Mouse (Mus musculus) forebrain, embryonic 16.5 days (tissue): ENCODE data around the gene Hadhb. TPM values are rescaled to one million over a fixed set of nuclear protein-coding genes. Genes with fewer than 3 reads are reported as not detected.

Experiments
- ATAC-seq: fragments of 200-750 bp; cut with Nextera tagmentation; 2 replicates; pipeline ENCODE4 v1.8.0; 2017; ENCODE audit warnings: mild to moderate bottlenecking, moderate library complexity
- H3K27ac ChIP-seq: fragments of 300-500 bp; sonication (generic); 2 replicates; pipeline ENCODE4 v1.5.1; 2014; ENCODE audit warnings: low read length, control low read depth
- H3K27me3 ChIP-seq: fragments of 300-500 bp; sonication (generic); replicated peaks from 2 replicates; pipeline ENCODE4 v1.6.1; 2014; ENCODE audit warnings: low read length; ENCODE audit not compliant: control insufficient read depth, insufficient read depth
- H3K36me3 ChIP-seq: fragments of 300-500 bp; sonication (generic); 2 replicates; pipeline ENCODE4 v1.6.1; 2014; ENCODE audit not compliant: control insufficient read depth, insufficient read depth
- H3K4me1 ChIP-seq: fragments of 300-500 bp; sonication (generic); replicated peaks from 2 replicates; pipeline ENCODE4 v1.6.1; 2014; ENCODE audit warnings: low read length; ENCODE audit not compliant: control insufficient read depth, insufficient read depth
- H3K4me2 ChIP-seq: fragments of 300-500 bp; sonication (generic); 2 replicates; pipeline ENCODE4 v1.6.1; 2014; ENCODE audit warnings: mild to moderate bottlenecking, low read length, control low read depth
- H3K4me3 ChIP-seq: fragments of 300-500 bp; sonication (generic); replicated peaks from 2 replicates; pipeline ENCODE4 v1.5.1; 2014; ENCODE audit warnings: mild to moderate bottlenecking, low read length, control low read depth
- H3K9ac ChIP-seq: fragments of 300-500 bp; sonication (generic); replicated peaks from 2 replicates; pipeline ENCODE4 v1.6.1; 2014; ENCODE audit warnings: low read depth, low read length, control low read depth
- H3K9me3 ChIP-seq: fragments of 300-500 bp; sonication (generic); 2 replicates; pipeline ENCODE4 v1.6.1; 2016; ENCODE audit warnings: low read length; ENCODE audit not compliant: control insufficient read depth
- WGBS: fragments of 180-500 bp; shearing (Covaris S2); extraction: QIAGEN DNeasy Blood & Tissue Kit; methylation state at CpG from one replicate; pipeline ENCODE4 v1.1.7; 2014; 5-methylcytosine and 5-hydroxymethylcytosine counted together
- polyA plus RNA-seq: library from polyadenylated mRNA; unstranded; fragments of >200 nt; fragmentation: Nextera tagmentation; extraction: Ambion mirVana; gene quantifications from 2 replicates; pipeline ENCODE4 v1.2.1, GENCODE M21; 2015

Gene Hadhb
- polyA plus RNA-seq, 1 experiment from 2014 or later: 66.5 TPM

DNA sequence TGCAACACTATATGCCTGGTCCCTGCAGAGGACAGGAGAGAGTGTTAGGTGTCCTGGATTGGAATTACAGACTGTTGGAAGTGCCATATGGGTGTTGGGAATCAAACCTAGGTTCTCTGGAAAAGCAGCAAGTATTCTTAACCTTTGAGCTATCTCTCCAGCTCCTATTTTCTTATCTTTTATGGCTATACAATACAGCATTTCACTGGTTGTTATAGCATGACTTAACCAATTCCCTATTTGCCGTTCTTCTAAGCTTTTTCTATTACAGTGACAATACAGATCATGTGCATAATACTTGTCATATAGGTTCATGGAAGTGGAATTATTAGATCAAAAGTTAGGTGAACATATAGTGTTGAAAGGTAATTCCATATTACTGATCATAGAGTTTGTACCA lies 6.8 kb downstream of the Hadhb start:
- H3K9ac ChIP-seq: no peak overlapping the region
- whole genome bisulfite sequencing: 91% methylated on average over 1 of the region's 1 CpGs
- no peak overlapping the region for H3K27ac ChIP-seq
- H3K4me1 ChIP-seq: peaks cover 1% of the 10 kb centered on the region; the same call in 1 of the 2 replicates
- no peaks in the 10 kb centered on the region for H3K36me3 ChIP-seq
- no peaks in the 10 kb centered on the region for H3K9me3 ChIP-seq
- H3K4me3 ChIP-seq: no peak overlapping the region
- H3K27me3 ChIP-seq: no peaks in the 10 kb centered on the region
- no peak overlapping the region for H3K4me2 ChIP-seq
- no peak for ATAC-seq

DNA sequence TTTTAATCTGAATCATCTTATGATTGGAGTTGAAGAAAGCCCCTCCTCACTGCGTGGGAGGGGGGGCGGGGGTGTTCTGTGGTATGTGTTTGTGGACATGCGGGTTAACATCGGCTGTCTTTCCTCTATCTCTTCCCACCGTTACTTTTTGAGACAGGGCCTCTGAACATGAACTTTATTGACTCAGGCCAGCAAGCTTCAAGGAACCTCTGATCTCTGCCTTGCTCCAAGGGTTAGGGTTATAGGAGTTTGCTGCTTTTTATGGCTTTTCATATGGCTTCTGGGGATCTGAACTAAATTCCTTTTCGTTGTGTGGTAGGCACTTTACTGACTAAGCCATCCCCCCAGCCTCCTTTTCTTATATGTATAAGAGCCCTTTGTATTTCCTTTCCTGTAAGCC lies 7.3 kb downstream of the Hadhb start:
- no peak overlapping the region for H3K4me3 ChIP-seq
- no peaks in the 10 kb centered on the region for H3K9me3 ChIP-seq
- 87% methylated on average over 6 of the region's 6 CpGs for WGBS
- H3K4me2 ChIP-seq: no peak overlapping the region
- no peaks in the 10 kb centered on the region for H3K36me3 ChIP-seq
- H3K27ac ChIP-seq: no peak overlapping the region
- H3K4me1 ChIP-seq: no peaks in the 10 kb centered on the region; the same call in 1 of the 2 replicates
- H3K27me3 ChIP-seq: no peaks in the 10 kb centered on the region
- no peak for ATAC-seq
- H3K9ac ChIP-seq: no peak overlapping the region

DNA sequence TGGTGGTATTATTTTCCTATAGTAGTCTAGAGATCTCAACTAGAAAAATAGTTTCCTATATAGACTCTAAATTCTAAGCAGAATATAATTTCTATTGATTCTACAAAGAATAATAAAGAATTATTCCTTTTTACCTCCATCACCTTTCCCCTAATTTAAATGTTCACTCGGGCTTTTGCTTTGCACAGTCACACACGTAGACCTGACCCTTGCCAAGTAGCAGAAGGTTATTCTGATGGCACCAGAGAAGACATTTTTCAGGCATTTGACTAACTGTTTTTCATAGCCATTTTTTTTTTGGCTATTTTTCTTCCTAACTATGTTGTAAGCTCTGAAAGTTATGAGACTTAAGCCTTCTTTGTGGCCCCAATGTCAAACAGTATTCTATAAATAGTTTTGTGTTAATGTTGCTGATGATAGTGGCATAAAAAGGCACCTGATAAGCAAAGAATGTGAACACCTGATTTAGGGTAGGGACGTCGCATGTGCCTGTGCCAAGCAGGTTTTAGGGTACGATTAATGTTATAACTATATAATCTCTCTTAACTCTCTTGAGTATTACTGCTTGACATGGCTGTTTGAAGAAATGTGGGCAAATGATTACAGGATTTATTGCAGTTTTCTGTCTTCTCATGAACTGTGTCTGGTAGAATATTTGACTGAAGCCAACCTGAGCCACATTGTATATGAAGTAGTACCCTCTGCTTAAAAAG lies 10.3 kb downstream of the Hadhb start:
- Histone ChIP-seq H3K4me1 (no peaks in the 10 kb centered on the region), H3K27me3 (no peaks in the 10 kb centered on the region), H3K4me3 (no peak overlapping the region), H3K9ac (no peak overlapping the region), H3K36me3 (0 out of 2 replicates have a peak, but pooled peaks cover 2% of the 10 kb centered on the region), H3K27ac (no peak overlapping the region), H3K4me2 (no peak overlapping the region), H3K9me3 (no peaks in the 10 kb centered on the region)
- 96% methylated on average over 5 of the region's 5 CpGs for WGBS
- no peak for ATAC-seq

DNA sequence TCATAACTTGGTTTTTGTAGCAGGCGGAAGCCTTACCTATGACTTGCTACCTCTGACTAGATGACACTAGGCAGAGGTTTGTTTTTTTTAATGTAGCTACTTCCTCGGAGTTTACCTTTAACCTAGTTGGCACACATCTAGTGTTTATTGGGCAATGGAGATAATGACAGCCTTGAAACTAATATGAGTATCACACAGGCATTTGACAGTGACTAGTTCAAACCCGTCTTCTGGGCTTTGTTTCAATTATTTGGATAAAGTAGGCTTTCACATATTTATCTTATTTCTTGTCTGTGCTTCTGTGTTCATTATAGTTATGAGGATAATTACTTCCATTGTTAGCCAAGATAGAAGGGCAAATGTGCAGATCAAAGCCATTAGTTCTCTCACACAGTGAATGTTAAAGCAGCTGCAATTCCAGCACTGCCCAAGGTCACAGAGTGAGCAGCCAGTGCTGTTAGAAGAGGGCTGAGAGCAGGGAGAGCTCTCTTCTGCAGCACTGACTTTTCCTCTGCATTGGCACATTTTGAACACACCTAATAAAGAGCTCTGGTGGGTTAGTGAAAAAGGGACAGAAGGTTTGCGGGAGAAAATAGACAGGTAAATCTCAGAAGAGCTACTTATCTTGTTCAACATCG lies 15.4 kb downstream of the Hadhb start:
- H3K9ac ChIP-seq: no peak overlapping the region
- 0 out of 2 replicates have a peak, but pooled peaks cover 5% of the 10 kb centered on the region for H3K36me3 ChIP-seq

DNA sequence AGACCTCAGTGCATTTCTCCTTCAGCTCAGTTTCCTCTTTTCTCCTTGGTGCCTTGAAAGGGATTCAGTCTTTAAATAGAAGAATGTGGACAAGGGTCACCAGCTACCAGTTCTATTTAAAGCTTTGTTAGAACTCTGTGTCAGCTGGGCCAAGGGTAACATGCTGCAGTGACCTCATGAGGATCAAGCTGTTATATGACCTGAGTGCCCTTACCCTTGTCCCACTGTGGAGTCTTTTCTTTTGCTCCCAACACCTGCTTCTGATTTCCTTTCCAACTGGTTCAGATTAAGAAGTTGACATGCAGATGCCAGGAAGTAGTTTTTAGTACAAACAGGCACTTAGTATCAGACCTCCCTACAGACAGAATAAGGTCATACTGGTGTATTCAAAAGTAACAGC lies 17.1 kb downstream of the Hadhb start:
- Histone ChIP-seq H3K36me3 (peaks cover 10% of the 10 kb centered on the region), H3K4me2 (no peak overlapping the region), H3K27ac (no peak overlapping the region), H3K27me3 (no peaks in the 10 kb centered on the region), H3K4me1 (no peaks in the 10 kb centered on the region), H3K9ac (no peak overlapping the region), H3K9me3 (no peaks in the 10 kb centered on the region), H3K4me3 (no peak overlapping the region)
- ATAC-seq: no peak

More for the DNA sequence above, 15.4 kb downstream of the Hadhb start:
- Histone ChIP-seq H3K4me2 (no peak overlapping the region), H3K27me3 (no peaks in the 10 kb centered on the region), H3K27ac (no peak overlapping the region), H3K4me3 (no peak overlapping the region), H3K9me3 (no peaks in the 10 kb centered on the region), H3K4me1 (no peaks in the 10 kb centered on the region)
- ATAC-seq: no peak
- WGBS: 83% methylated on average over 5 of the region's 5 CpGs

DNA sequence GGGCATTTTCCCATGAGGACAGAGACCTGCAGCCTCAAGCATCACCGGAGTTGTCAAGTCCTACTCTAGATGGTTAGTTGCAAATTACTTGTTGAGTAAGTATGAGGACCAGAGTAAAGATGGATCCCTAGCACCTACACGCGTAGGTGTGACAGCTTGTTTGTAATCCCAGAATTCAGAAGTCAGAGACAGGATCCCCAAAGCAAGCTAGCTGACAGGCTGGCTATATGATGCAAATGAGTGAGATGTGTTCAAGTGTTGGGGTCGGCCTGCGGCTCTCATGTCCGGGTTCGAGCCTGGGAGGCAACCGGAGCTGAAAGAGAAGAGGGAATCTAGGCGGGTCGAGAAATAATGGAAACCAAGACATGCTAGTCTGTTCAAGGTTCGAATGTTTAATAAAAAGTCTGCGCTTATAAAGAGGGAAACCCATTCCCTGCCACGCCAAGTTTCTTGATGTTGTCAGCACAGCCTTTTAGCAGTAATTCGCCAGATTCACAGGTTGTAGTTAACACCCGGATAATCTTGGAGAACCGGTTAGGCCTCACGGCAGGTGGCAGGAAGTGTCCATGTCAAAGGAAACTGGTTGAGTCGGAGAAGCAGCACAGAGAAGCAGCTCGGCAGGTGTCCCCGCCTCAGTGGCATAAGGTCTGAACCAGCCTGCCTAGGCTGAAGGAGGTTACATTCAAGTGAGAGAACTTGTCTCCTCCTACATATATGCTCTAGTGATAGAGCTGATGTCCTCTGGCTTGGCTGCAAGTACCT lies 18.1 kb downstream of the Hadhb start:
- no peaks in the 10 kb centered on the region for H3K27me3 ChIP-seq
- no peak for ATAC-seq
- no peak overlapping the region for H3K9ac ChIP-seq
- H3K4me2 ChIP-seq: no peak overlapping the region
- H3K27ac ChIP-seq: no peak overlapping the region
- WGBS: 57% methylated on average over 20 of the region's 20 CpGs
- H3K4me1 ChIP-seq: no peaks in the 10 kb centered on the region
- H3K4me3 ChIP-seq: no peak overlapping the region
- no peaks in the 10 kb centered on the region for H3K9me3 ChIP-seq
- H3K36me3 ChIP-seq: peaks cover 11% of the 10 kb centered on the region

DNA sequence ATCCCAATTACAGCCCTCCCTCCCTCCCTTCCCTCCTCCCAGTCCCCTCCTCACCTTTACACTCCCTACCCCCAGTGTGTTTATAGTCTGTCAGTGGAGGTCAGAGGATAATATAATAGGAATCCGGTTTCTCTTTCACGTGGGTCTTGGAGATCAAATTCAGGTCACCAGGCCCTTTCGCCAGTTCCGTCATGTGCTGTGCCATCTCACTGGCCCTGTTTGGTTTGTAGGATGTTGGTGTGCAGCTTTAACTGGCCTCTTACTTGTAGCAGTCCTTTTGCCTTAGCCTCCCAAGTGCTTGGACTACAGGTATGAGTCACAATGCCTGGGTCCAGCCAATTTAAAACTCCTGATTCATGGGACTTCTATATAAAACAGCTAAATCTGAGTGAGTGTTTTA lies 20.8 kb downstream of the Hadhb start:
- 79% methylated on average over 4 of the region's 4 CpGs for WGBS
- Histone ChIP-seq H3K4me1 (no peaks in the 10 kb centered on the region), H3K4me2 (no peak overlapping the region), H3K9me3 (no peaks in the 10 kb centered on the region), H3K27me3 (no peaks in the 10 kb centered on the region), H3K36me3 (peaks cover 23% of the 10 kb centered on the region), H3K4me3 (no peak overlapping the region), H3K9ac (no peak overlapping the region), H3K27ac (no peak overlapping the region)
- no peak for ATAC-seq

DNA sequence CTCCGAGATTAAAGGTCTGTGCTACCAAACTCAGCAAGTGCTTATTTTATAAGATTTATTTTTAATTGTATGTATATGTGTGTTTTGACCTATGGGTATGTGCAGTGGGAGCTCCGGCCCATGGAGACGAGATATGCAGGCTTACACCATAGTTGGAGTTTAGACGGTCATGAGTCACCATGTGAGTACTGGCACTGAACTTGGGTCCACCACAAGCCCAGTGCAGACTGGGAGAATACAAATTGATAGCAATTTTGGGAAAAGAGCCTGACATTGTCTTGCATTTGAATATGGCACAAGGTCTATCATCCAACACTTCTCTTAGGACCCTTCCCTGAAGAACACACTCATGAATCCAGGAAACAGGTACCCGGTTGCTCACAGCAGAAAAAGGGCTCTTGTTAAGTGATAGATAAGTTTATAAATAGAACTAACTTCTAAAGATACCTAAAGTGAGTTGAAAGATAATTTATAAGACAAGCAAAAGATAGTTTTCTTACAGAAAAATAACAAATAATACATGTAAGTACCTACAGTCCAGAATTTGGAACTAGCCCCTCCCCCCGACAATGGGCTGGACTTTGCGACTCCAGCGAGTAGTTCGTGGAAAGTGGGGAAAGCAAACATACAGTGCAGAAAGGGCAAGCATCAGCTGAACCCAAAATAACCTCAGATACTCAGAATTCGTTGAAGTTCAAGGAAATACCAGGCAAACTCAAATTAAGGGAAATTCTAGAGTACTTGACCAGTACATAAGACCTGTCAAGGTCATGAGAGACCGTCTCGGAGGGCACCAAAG lies 32.8 kb downstream of the Hadhb start:
- Histone ChIP-seq H3K4me1 (no peaks in the 10 kb centered on the region), H3K9me3 (no peaks in the 10 kb centered on the region), H3K27me3 (no peaks in the 10 kb centered on the region), H3K4me2 (no peak overlapping the region), H3K36me3 (peaks cover 19% of the 10 kb centered on the region), H3K27ac (no peak overlapping the region), H3K4me3 (no peak overlapping the region), H3K9ac (no peak overlapping the region)
- 95% methylated on average over 12 of the region's 12 CpGs for WGBS
- ATAC-seq: no peak

DNA sequence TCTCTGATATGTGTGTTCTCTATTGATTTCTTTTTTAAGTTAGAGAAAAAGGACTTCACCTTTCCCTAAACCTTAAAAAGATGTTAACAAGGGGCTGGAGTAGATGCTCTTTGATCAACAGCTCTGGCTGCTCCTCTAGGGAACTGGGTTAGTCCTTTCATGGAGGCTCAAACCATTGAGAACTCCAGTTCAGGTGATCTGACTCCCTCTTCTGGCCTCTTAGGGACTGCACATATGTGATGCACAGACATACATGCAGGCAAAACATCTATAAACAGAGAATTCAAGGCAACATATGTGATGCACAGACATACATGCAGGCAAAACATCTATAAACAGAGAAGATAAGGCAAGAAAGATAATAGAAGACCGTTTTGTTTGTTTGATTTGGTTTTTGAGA lies 37.4 kb downstream of the Hadhb start:
- no peaks in the 10 kb centered on the region for H3K27me3 ChIP-seq

More for the DNA sequence above, 37.4 kb downstream of the Hadhb start:
- Histone ChIP-seq H3K4me1 (no peaks in the 10 kb centered on the region), H3K36me3 (peaks cover 7% of the 10 kb centered on the region; the same call in 1 of the 2 replicates), H3K27ac (no peak overlapping the region), H3K4me3 (no peak overlapping the region), H3K9me3 (no peaks in the 10 kb centered on the region), H3K9ac (no peak overlapping the region), H3K4me2 (no peak overlapping the region)
- WGBS: 76% methylated on average over 1 of the region's 1 CpGs
- ATAC-seq: no peak
